Mouse (Mus musculus): Measurements from ENCODE around the gene Ciapin1. TPM values are rescaled to one million over a fixed set of nuclear protein-coding genes. Genes with fewer than 3 reads are reported as not detected.

The Ciapin1 gene
- polyA plus RNA-seq, 1 experiment from 2014 or later, result 127 TPM

GRCm38 (mm10) chr8:94771941-94772670, 66.1 kb downstream of the Ciapin1 start, which contains the start of gene Cx3cl1:
Gene Cx3cl1 (plus strand): TSS chr8:94772009.
- peaks cover 32% of the 10 kb centered on the region for H3K4me1 ChIP-seq
- under 1% methylated on average over 38 of the region's 38 CpGs for WGBS
- no peak within 1 kb of the TSS for H3K27ac ChIP-seq
- H3K36me3 ChIP-seq, result no peaks in the 10 kb centered on the region
- peak within 1 kb of the TSS; percentile 55 for H3K4me3 ChIP-seq
- H3K27me3 ChIP-seq, result peaks cover 50% of the 10 kb centered on the region
- no peaks in the 10 kb centered on the region for H3K9me3 ChIP-seq
- ATAC-seq (ENCODE audit: low FRiP score, low read depth), result peak; percentile 79; the same call in 1 of the 2 replicates
- H3K9ac ChIP-seq, result peak within 1 kb of the TSS; percentile 69
- peak within 1 kb of the TSS; percentile 95 for H3K4me2 ChIP-seq (replicated peaks)

DNA sequence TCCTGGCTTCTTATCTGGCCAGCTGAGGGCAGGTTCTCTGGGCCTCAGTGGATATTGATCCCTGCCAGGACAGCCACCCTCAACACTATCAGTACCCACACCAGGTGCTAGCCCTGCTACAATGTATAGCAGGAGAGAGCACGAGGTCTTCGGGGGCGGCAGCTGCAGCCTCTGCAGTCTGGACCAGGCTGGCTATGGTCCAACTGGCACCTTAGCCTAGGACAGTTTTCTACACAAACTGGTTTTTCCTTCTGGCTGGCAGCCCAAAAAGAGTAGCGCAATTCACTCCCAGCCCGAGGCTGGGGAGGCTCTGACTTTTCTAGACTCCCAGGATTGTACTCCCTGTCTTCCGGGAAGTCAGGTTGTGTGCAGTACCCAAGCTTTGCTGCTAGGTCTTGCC, 67.2 kb downstream of the Ciapin1 start:
- no peak for ATAC-seq (ENCODE audit: low FRiP score, low read depth)
- no peak overlapping the region for H3K9ac ChIP-seq
- 48% methylated on average over 6 of the region's 6 CpGs for WGBS
- no peaks in the 10 kb centered on the region for H3K9me3 ChIP-seq
- peak overlapping the region; percentile 95 for H3K4me2 ChIP-seq (replicated peaks)
- no peaks in the 10 kb centered on the region for H3K36me3 ChIP-seq
- H3K27ac ChIP-seq, result no peak overlapping the region
- H3K27me3 ChIP-seq, result peaks cover 50% of the 10 kb centered on the region
- no peak overlapping the region for H3K4me3 ChIP-seq
- peaks cover 32% of the 10 kb centered on the region for H3K4me1 ChIP-seq

Other genes with a start within 250 kb of the Ciapin1 start
- 48.9 and 49.7 TPM in 2 replicates for gene Rspry1, start 236.4 kb downstream of the Ciapin1 start, polyA plus RNA-seq (2015; fragmentation: Nextera tagmentation; extraction: Ambion mirVana)
- 72.2 and 74.2 TPM in 2 replicates for gene Fam192a, start 236.4 kb downstream of the Ciapin1 start, polyA plus RNA-seq (2015; fragmentation: Nextera tagmentation; extraction: Ambion mirVana)
- 151 and 160 TPM in 2 replicates for gene Arl2bp, start 171.8 kb downstream of the Ciapin1 start, polyA plus RNA-seq (2015; fragmentation: Nextera tagmentation; extraction: Ambion mirVana)
- 0.50 and 0.83 TPM in 2 replicates for gene Pllp, start 142.1 kb downstream of the Ciapin1 start, polyA plus RNA-seq (2015; fragmentation: Nextera tagmentation; extraction: Ambion mirVana)
- not detected in 2 replicates for gene Ccl22, start 92.8 kb downstream of the Ciapin1 start, polyA plus RNA-seq (2015; fragmentation: Nextera tagmentation; extraction: Ambion mirVana)
- gene Cx3cl1, start 66.3 kb downstream of the Ciapin1 start, polyA plus RNA-seq (2015; fragmentation: Nextera tagmentation; extraction: Ambion mirVana), result 6.3 and 6.8 TPM in 2 replicates
- gene Ccl17, start 27.9 kb downstream of the Ciapin1 start, polyA plus RNA-seq (2015; fragmentation: Nextera tagmentation; extraction: Ambion mirVana), result 0.42 TPM in 1 of 2 replicates, not detected in the other
- gene Coq9, start within 50 bp of the Ciapin1 start, polyA plus RNA-seq (2015; fragmentation: Nextera tagmentation; extraction: Ambion mirVana), result 72.7 and 73.7 TPM in 2 replicates
- 145 and 149 TPM in 2 replicates for gene Polr2c, start 19.1 kb upstream of the Ciapin1 start, polyA plus RNA-seq (2015; fragmentation: Nextera tagmentation; extraction: Ambion mirVana)
- gene Dok4, start 38.0 kb upstream of the Ciapin1 start, polyA plus RNA-seq (2015; fragmentation: Nextera tagmentation; extraction: Ambion mirVana), result 21.4 and 21.7 TPM in 2 replicates
- 46.3 and 46.6 TPM in 2 replicates for gene Ccdc102a, start 79.7 kb upstream of the Ciapin1 start, polyA plus RNA-seq (2015; fragmentation: Nextera tagmentation; extraction: Ambion mirVana)
- 0.10 and 0.13 TPM in 2 replicates for gene Adgrg5, start 85.3 kb upstream of the Ciapin1 start, polyA plus RNA-seq (2015; fragmentation: Nextera tagmentation; extraction: Ambion mirVana)
- gene Adgrg1, start 136.4 kb upstream of the Ciapin1 start, polyA plus RNA-seq (2015; fragmentation: Nextera tagmentation; extraction: Ambion mirVana), result 7.9 and 8.7 TPM in 2 replicates
- gene Adgrg3, start 179.3 kb upstream of the Ciapin1 start, polyA plus RNA-seq (2015; fragmentation: Nextera tagmentation; extraction: Ambion mirVana), result 3.0 and 3.3 TPM in 2 replicates
- gene Drc7, start 216.7 kb upstream of the Ciapin1 start, polyA plus RNA-seq (2015; fragmentation: Nextera tagmentation; extraction: Ambion mirVana), result not detected in 2 replicates
- gene Katnb1, start 242.8 kb upstream of the Ciapin1 start, polyA plus RNA-seq (2015; fragmentation: Nextera tagmentation; extraction: Ambion mirVana), result 24.2 and 25.6 TPM in 2 replicates

Data from limb, embryonic 13.5 days (tissue).